Mouse (Mus musculus) monocyte, adult 2 months (primary cell): ENCODE measurements around the gene Dmrta2.

Experiments used
- DNase-seq, 2 experiments: peaks; one replicate each; pipeline ENCODE4 v3.0.0; 2022; ENCODE audit warnings: low spot score in 2 of 2, low read depth in 1 of 2

The Dmrta2 gene

DNA sequence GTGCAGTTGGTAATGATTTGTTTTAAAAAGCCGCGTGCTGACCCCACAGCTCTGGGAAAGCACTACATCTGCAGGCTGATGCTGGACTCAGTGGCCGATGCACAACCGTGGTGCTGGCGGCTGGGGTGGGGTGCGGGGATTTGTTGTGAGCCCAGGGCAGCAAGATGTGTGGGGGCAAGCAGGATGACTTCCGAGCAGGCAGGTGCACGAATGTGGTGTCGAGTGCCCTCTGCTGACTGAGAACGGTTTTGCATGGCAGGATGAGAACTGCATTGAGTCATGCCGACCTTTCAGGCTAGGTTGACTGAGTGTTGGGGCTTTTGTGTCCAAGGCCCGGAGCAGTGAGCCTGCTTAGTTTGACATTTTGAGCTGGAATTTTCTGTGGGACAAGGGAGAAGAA lies 42.4 kb downstream of the Dmrta2 start:
- peak in 1 of 2 experiments; percentile 13 for DNase-seq

- DNase-seq = peak in 1 of 2 experiments; percentile 3
Observed at GRCm38 (mm10) chr4:110021956-110022625, 44.2 kb downstream of the Dmrta2 start.

GRCm38 (mm10) chr4:110028461-110029188 lies 50.8 kb downstream of the Dmrta2 start:
- DNase-seq = no peak

- no peak for DNase-seq
Observed at GRCm38 (mm10) chr4:110029446-110029845, 51.6 kb downstream of the Dmrta2 start.
